Mouse (Mus musculus) spleen, adult 2 months (tissue): Measurements from ENCODE around the gene Usp35. TPM values are rescaled to one million over a fixed set of nuclear protein-coding genes. Genes with fewer than 3 reads are reported as not detected.

Experiments used
- DNase-seq, 2 experiments: peaks; one replicate each; pipeline versions ENCODE4 v3.0.0 to v3.0.0-alpha.2; 2012 to 2021; ENCODE audit warnings: low spot score in 2 of 2, low read depth in 1 of 2
- H3K27ac ChIP-seq: fragments of 200-500 bp; 2 replicates; pipeline ENCODE4 v1.5.1; 2012; ENCODE audit warnings: low read length, inconsistent platforms; ENCODE audit not compliant: insufficient read depth
- H3K27me3 ChIP-seq: fragments of 200-500 bp; 2 replicates; pipeline ENCODE4 v1.6.1; 2012; ENCODE audit warnings: mild to moderate bottlenecking, moderate library complexity, low read length, inconsistent platforms; ENCODE audit not compliant: control insufficient read depth, insufficient read depth
- H3K36me3 ChIP-seq: fragments of 200-500 bp; 2 replicates; pipeline ENCODE4 v1.6.1; 2012; ENCODE audit warnings: mild to moderate bottlenecking, low read length, inconsistent platforms; ENCODE audit not compliant: control insufficient read depth, insufficient read depth
- H3K4me1 ChIP-seq: fragments of 200-500 bp; 2 replicates; pipeline ENCODE4 v1.6.1; 2011; ENCODE audit warnings: inconsistent platforms; ENCODE audit not compliant: control insufficient read depth, insufficient read depth, insufficient read length
- H3K4me3 ChIP-seq: fragments of 200-500 bp; 2 replicates; pipeline ENCODE4 v1.5.1; 2011; ENCODE audit warnings: mild to moderate bottlenecking, inconsistent platforms; ENCODE audit not compliant: insufficient read depth, insufficient read length; ENCODE audit errors: extremely low read depth
- CTCF ChIP-seq: fragments of 200-500 bp; IDR thresholded peaks from 2 replicates; pipeline ENCODE4 v1.5.1; 2011; ENCODE audit warnings: mild to moderate bottlenecking, inconsistent platforms; ENCODE audit not compliant: insufficient read depth, insufficient read length, insufficient replicate concordance; ENCODE audit errors: extremely low read depth
- POLR2A ChIP-seq: fragments of 200-500 bp; IDR thresholded peaks from 2 replicates; pipeline ENCODE4 v1.6.1; 2011; ENCODE audit warnings: low read depth, low read length, inconsistent platforms
- WGBS: fragments of 180-500 bp; shearing (Covaris S2); methylation state at CpG from one replicate; pipeline ENCODE4 v1.1.7; 2018; 5-methylcytosine and 5-hydroxymethylcytosine counted together
- polyA plus RNA-seq: library from polyadenylated mRNA; depleted of rRNA; stranded (reverse); fragments of >200 nt; gene quantifications from 2 replicates; pipeline ENCODE4 v1.2.3, GENCODE M21; 2012; rRNA removed

Usp35 gene
- polyA plus RNA-seq = 8.5 and 9.8 TPM in 2 replicates

DNA sequence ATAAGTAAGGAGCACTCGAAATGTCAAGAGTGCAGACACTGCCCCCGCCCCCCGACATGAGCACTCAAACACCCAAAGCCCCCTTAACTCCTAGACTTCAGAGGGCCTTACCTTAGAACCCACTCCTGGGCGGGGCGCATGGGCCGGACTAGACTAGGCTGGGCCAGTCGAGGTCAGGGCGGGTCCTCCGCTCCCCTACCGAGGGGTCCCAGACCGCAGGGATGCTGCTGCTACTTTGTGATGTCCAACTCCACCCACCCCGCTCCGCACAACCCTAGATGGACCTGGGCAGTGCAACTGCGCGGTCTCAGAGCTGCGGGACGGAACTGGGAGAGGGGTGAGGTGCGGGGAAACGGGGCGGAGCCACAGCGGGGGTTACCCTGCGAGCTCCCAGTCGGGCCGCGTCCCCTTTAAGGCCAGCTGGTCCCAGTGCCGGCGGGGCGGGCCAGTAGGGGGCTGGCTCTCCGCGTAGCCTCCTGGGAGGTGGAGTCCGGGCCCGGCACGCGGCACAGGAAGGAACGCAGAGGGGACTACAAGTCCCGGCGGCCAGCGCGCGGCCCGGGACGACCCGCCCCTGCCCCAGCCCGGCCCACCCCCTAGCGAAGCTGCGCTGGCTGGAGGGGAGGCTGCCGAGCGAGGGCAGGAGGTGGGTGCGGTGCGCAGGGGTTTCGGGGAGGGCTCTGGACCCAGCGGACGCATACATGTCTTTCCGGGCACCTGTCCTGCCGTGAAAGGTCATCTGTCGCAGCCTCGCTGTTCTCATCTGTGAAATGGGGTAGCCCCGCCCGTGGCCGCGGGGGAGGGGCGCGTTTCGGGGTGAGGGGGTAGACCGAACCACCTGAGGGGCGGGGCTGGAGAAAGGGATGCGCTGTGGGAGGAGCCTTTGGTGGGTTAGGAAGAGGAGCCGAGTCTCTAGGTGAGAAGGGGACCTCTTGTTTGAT, at the start of gene Usp35, which contains the start of gene Kctd21:
Gene Usp35, minus strand, starts transcription at position 295 of the 941 bp plus-strand sequence.
Gene Kctd21, plus strand, starts transcription at position 602 of the 941 bp plus-strand sequence.
- TF ChIP-seq CTCF = no peak
- H3K4me1 ChIP-seq = peaks cover 8% of the 10 kb centered on the region; the same call in 1 of the 2 replicates
- H3K27ac ChIP-seq = peak within 1 kb of the TSS; percentile 78

GRCm38 (mm10) chr7:97380500-97381123, 48.8 kb upstream of the Usp35 start:
- Histone ChIP-seq H3K4me1 (peaks cover 2% of the 10 kb centered on the region; the same call in 1 of the 2 replicates), H3K36me3 (peaks cover 18% of the 10 kb centered on the region), H3K27ac (no peak overlapping the region), H3K4me3 (no peak overlapping the region), H3K27me3 (no peaks in the 10 kb centered on the region)
- WGBS = 95% methylated on average over 5 of the region's 5 CpGs
- no peak for TF ChIP-seq POLR2A
- no peak for TF ChIP-seq CTCF
- DNase-seq = no peak

More for the DNA sequence above, at the start of gene Usp35, which contains the start of gene Kctd21:
- no peaks in the 10 kb centered on the region for H3K27me3 ChIP-seq
- peak; percentile 84 to 94 for DNase-seq
- 2% methylated on average over 68 of the region's 68 CpGs for WGBS
- H3K36me3 ChIP-seq = no peaks in the 10 kb centered on the region
- H3K4me3 ChIP-seq = peak within 1 kb of the TSS; percentile 98

DNA sequence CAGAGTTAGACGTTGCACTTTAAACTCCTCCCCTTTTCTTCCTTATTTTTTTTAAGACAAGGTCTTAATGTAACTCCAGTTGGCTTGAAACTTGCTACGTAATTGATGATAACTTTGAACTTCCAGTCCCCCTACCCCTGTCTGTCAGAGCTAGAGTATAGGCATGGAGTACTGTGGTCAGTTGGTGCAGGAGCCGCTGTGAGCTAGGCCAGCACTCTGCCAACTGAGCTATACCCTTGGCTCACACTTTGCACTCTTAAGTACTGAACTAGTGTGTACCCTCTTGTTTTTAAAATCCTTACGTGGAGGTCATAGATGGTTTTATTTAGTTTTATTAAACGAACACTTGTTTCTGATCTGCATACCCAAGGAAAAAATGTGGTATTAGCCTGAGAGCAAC, 47.5 kb upstream of the Usp35 start:
- 89% methylated on average over 5 of the region's 5 CpGs for WGBS
- H3K4me1 ChIP-seq = peaks cover 2% of the 10 kb centered on the region; the same call in 1 of the 2 replicates
- no peak overlapping the region for H3K27ac ChIP-seq
- no peaks in the 10 kb centered on the region for H3K27me3 ChIP-seq
- no peak for DNase-seq
- no peak for TF ChIP-seq POLR2A
- TF ChIP-seq CTCF = no peak
- H3K36me3 ChIP-seq = peaks cover 14% of the 10 kb centered on the region
- H3K4me3 ChIP-seq = no peak overlapping the region

DNA sequence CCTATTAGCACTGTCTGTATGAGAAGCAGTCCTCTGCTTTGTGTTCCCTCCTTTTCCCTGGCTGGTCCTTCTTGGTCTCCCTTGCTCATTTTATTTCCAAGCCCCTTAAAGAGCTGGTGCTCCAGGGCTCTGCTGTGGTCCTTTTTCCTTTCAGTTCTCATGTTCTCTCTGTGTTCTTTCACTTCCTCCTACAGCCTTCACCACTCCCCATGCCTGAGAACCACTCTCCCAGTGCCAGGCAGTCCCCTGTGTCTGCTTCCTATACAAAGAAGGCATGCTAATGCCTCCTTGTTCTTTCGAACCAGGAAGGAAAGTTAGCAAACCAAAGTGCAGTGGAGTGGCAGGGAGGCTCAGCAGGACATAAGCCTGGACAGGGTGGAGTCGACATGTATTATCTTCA, 44.1 kb upstream of the Usp35 start:
- DNase-seq = no peak
- 67% methylated on average over 2 of the region's 2 CpGs for WGBS
- H3K36me3 ChIP-seq = peaks cover 8% of the 10 kb centered on the region
- peaks cover 2% of the 10 kb centered on the region; the same call in 1 of the 2 replicates for H3K4me1 ChIP-seq
- H3K27me3 ChIP-seq = no peaks in the 10 kb centered on the region
- H3K27ac ChIP-seq = peak overlapping the region; percentile 30
- TF ChIP-seq POLR2A (no peak), CTCF (no peak)
- no peak overlapping the region for H3K4me3 ChIP-seq

DNA sequence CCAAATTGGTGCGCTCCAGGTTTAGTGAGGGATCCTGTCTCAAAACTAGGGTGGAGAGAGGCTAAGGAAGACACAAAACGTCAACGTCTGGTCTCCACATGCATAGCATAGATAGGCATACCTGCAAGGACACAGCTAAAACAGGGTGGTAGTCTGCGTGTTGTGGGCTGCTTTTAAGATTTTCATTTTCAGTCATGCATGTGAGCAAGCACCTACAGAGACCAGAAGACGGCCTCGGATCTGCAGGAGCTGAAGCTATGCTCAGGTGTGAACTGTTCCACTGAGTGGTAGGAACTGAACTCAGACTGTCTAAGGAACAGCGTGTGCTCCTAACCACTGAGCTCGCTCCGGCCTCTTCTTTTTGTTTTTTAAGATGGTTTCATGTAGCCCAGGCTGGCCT, 43.3 kb upstream of the Usp35 start:
- Histone ChIP-seq H3K36me3 (peaks cover 8% of the 10 kb centered on the region), H3K4me1 (peaks cover 2% of the 10 kb centered on the region; the same call in 1 of the 2 replicates), H3K4me3 (no peak overlapping the region), H3K27me3 (no peaks in the 10 kb centered on the region), H3K27ac (no peak overlapping the region)
- DNase-seq = no peak
- TF ChIP-seq CTCF = no peak
- TF ChIP-seq POLR2A = no peak
- WGBS = 90% methylated on average over 9 of the region's 9 CpGs

DNA sequence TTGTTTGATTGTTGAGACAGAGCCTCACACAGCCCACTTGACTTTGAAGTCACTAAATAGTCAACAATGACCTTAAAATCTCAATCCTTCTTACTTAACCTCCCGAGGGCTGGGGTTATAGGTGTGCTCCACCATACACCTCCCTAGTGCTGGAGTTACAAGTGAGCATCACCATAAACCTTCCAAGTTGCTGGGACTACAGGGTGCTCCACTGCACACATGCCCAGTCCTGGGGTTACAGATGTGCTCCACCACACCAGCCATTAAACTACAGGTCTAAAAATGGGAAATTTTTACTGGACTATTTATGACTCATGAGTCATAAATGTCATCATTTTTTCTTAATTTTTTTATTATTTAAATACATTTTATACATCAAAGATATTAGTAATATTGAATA, 34.1 kb upstream of the Usp35 start:
- no peak for DNase-seq
- Histone ChIP-seq H3K4me1 (no peaks in the 10 kb centered on the region; the same call in 1 of the 2 replicates), H3K27me3 (no peaks in the 10 kb centered on the region), H3K27ac (no peak overlapping the region), H3K36me3 (no peaks in the 10 kb centered on the region), H3K4me3 (no peak overlapping the region)
- TF ChIP-seq CTCF (no peak), POLR2A (no peak)
- WGBS = 83% methylated on average over 1 of the region's 1 CpGs
